Mouse (Mus musculus) midbrain, embryonic 15.5 days (tissue): ENCODE data around the gene Apmap. TPM values are rescaled to one million over a fixed set of nuclear protein-coding genes. Genes with fewer than 3 reads are reported as not detected.
"Not testable (repeated sequence)": the region's sequence is repeated elsewhere in the genome, so short reads cannot be mapped to it uniquely, and the experiment has no call there.

ENCODE experiments used
- ATAC-seq: fragments of 200-750 bp; cut with Nextera tagmentation; replicated peaks from 2 replicates; pipeline ENCODE4 v1.8.0; 2017; ENCODE audit warnings: moderate TSS enrichment
- H3K27ac ChIP-seq: fragments of 300-500 bp; sonication (generic); 2 replicates; pipeline ENCODE4 v1.5.1; 2015; ENCODE audit warnings: mild to moderate bottlenecking, inconsistent platforms
- H3K27me3 ChIP-seq: fragments of 300-500 bp; sonication (generic); replicated peaks from 2 replicates; pipeline ENCODE4 v1.6.1; 2015; ENCODE audit warnings: inconsistent platforms
- H3K36me3 ChIP-seq: fragments of 300-500 bp; sonication (generic); replicated peaks from 2 replicates; pipeline ENCODE4 v1.6.1; 2015; ENCODE audit warnings: inconsistent platforms
- H3K4me1 ChIP-seq: fragments of 300-500 bp; sonication (generic); 2 replicates; pipeline ENCODE4 v1.6.1; 2015; ENCODE audit warnings: inconsistent platforms
- H3K4me2 ChIP-seq: fragments of 300-500 bp; sonication (generic); 2 replicates; pipeline ENCODE4 v1.6.1; 2015; ENCODE audit warnings: inconsistent platforms, mild to moderate bottlenecking, moderate library complexity
- H3K4me3 ChIP-seq: fragments of 300-500 bp; sonication (generic); 2 replicates; pipeline ENCODE4 v1.5.1; 2015; ENCODE audit warnings: mild to moderate bottlenecking, inconsistent platforms
- H3K9ac ChIP-seq: fragments of 300-500 bp; sonication (generic); 2 replicates; pipeline ENCODE4 v1.6.1; 2015; ENCODE audit warnings: mild to moderate bottlenecking, inconsistent platforms
- H3K9me3 ChIP-seq: fragments of 300-500 bp; sonication (generic); 2 replicates; pipeline ENCODE4 v1.6.1; 2016; ENCODE audit warnings: inconsistent platforms
- WGBS: fragments of 180-500 bp; shearing (Covaris S2); methylation state at CpG from one replicate; pipeline ENCODE4 v1.1.7; 2015; ENCODE audit warnings: mixed read lengths; 5-methylcytosine and 5-hydroxymethylcytosine counted together
- polyA plus RNA-seq: library from polyadenylated mRNA; unstranded; fragments of >200 nt; fragmentation: Nextera tagmentation; extraction: Ambion mirVana; gene quantifications from 2 replicates; pipeline ENCODE4 v1.2.1, GENCODE M21; 2015

Apmap gene
- polyA plus RNA-seq, 1 experiment from 2014 or later = 42.1 TPM

DNA sequence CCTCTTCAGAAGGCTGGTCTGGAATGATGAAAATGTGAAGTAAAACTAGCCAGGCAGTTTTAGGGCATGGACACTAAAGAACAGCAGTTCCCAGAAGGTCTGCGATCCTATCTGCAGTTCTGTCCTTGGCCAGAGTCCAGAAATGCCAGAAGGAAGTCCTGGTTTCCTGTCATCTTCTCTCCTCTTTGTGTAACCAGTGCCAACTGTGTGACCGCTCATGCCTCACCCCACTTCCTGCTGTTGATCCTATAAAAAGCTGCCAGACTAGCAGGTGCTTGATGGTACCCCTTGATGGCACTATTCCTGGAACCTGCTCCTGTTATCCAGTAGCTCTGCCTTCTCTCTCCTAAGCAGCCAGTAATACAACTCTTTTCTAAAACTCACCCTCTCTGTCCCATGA, 41.3 kb downstream of the Apmap start:
- Histone ChIP-seq H3K9ac (no peak overlapping the region), H3K4me1 (no peaks in the 10 kb centered on the region), H3K4me2 (no peak overlapping the region), H3K4me3 (no peak overlapping the region), H3K9me3 (no peaks in the 10 kb centered on the region), H3K36me3 (no peaks in the 10 kb centered on the region), H3K27me3 (no peaks in the 10 kb centered on the region), H3K27ac (no peak overlapping the region)
- ATAC-seq = no peak
- 85% methylated on average over 2 of the region's 2 CpGs for WGBS

DNA sequence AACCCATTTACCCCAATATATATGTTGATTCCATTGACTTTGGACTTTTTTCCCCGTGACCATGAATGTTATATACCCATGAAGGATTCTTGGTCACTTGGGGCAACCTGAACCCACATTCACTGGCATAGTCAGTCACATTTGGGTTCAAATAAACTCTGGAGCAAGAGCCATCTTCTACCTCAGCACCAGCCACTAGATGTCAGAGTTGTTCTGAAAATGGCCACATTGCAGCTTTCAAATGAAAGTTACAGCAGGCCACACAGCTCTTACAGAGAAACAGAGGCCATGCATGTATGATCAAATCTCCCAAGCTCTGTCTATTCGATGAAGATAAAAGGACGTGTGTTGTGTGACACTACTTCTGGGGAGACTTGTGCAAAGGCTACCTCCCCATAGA, 49.8 kb downstream of the Apmap start:
- Histone ChIP-seq H3K9ac (no peak overlapping the region), H3K4me2 (no peak overlapping the region), H3K9me3 (no peaks in the 10 kb centered on the region), H3K27ac (no peak overlapping the region), H3K4me3 (no peak overlapping the region), H3K36me3 (no peaks in the 10 kb centered on the region), H3K27me3 (no peaks in the 10 kb centered on the region), H3K4me1 (no peaks in the 10 kb centered on the region)
- ATAC-seq = peak; percentile 50; the same call in 1 of the 2 replicates
- WGBS = 58% methylated on average over 3 of the region's 3 CpGs

- 83% methylated on average over 10 of the region's 10 CpGs for WGBS
- H3K36me3 ChIP-seq, H3K4me2 ChIP-seq, H3K4me1 ChIP-seq, H3K9me3 ChIP-seq, H3K27me3 ChIP-seq, H3K4me3 ChIP-seq, ATAC-seq, H3K27ac ChIP-seq, H3K9ac ChIP-seq: not testable (repeated sequence)
Observed at GRCm38 (mm10) chr2:150549576-150549975, 58.8 kb downstream of the Apmap start.

Other genes with a start within 250 kb of the Apmap start
- gene 3300002I08Rik, start 245.8 kb downstream of the Apmap start, polyA plus RNA-seq = 15.2 and 15.9 TPM in 2 replicates
- gene Zfp442, start 157.1 kb downstream of the Apmap start, polyA plus RNA-seq = 8.0 and 8.5 TPM in 2 replicates
- 0.11 TPM in 1 of 2 replicates, not detected in the other for gene Zfp345, start 123.5 kb downstream of the Apmap start, polyA plus RNA-seq
- 0.23 and 0.28 TPM in 2 replicates for gene Cst7, start 38.2 kb downstream of the Apmap start, polyA plus RNA-seq
- gene Acss1, start 59.9 kb upstream of the Apmap start, polyA plus RNA-seq = 16.7 and 20.9 TPM in 2 replicates
- 0.04 and 0.06 TPM in 2 replicates for gene Vsx1, start 80.8 kb upstream of the Apmap start, polyA plus RNA-seq
- 71.5 and 71.8 TPM in 2 replicates for gene Entpd6, start 140.5 kb upstream of the Apmap start, polyA plus RNA-seq
- 111 and 116 TPM in 2 replicates for gene Pygb, start 178.2 kb upstream of the Apmap start, polyA plus RNA-seq